Mouse (Mus musculus): Measurements from ENCODE around the gene Elof1.

- TF ChIP-seq CTCF (IDR thresholded peaks at IDR 0.05; ENCODE audit: extremely low read depth, insufficient read depth, insufficient read length, insufficient replicate concordance) (no peak), POLR2A (IDR thresholded peaks at IDR 0.05; ENCODE audit: low read depth, low read length) (no peak)
Observed at GRCm38 (mm10) chr9:22121545-22121944, 4.6 kb upstream of the Elof1 start.

Measured in spleen, adult 2 months (tissue).